Mouse (Mus musculus) MEL (cell line): ENCODE results near the gene Cpt1c. TPM values are rescaled to one million over a fixed set of nuclear protein-coding genes. Genes with fewer than 3 reads are reported as not detected.

Experiments
- DNase-seq: peaks from one replicate; pipeline ENCODE4 v3.0.0; 2011; ENCODE audit warnings: low read depth, low spot score
- H3K27ac ChIP-seq: 2 replicates; pipeline ENCODE4 v1.5.1; 2012; ENCODE audit warnings: low read depth, mild to moderate bottlenecking, control low read depth, low read length, moderate library complexity; ENCODE audit not compliant: control insufficient read depth
- H3K27me3 ChIP-seq, 2 experiments: fragments of 150-350 bp in 1 of 2; sonication (generic) in 1 of 2; 2 replicates each; pipeline ENCODE4 v1.6.1; 2012; ENCODE audit warnings: low read length in 2 of 2, mild to moderate bottlenecking in 2 of 2, improper control_type of control experiment in 1 of 2, moderate library complexity in 1 of 2; ENCODE audit not compliant: insufficient read depth in 2 of 2, control insufficient read depth in 1 of 2
- H3K36me3 ChIP-seq, 2 experiments: 2 replicates each; pipeline ENCODE4 v1.6.1; 2012 to 2014; ENCODE audit warnings: low read length in 2 of 2, improper control_type of control experiment in 1 of 2, inconsistent platforms in 1 of 2, mild to moderate bottlenecking in 1 of 2; ENCODE audit not compliant: insufficient read depth in 2 of 2, control insufficient read depth in 1 of 2
- H3K4me1 ChIP-seq, 2 experiments: fragments of 150-350 bp in 1 of 2; sonication (generic) in 1 of 2; 2 replicates each; pipeline ENCODE4 v1.6.1; 2012; ENCODE audit warnings: low read length in 2 of 2, improper control_type of control experiment in 1 of 2, mild to moderate bottlenecking in 1 of 2; ENCODE audit not compliant: insufficient read depth in 2 of 2, control insufficient read depth in 1 of 2
- H3K4me3 ChIP-seq, 2 experiments: fragments of 150-350 bp in 1 of 2; sonication (generic) in 1 of 2; 2 replicates each; pipeline ENCODE4 v1.5.1; 2012; ENCODE audit warnings: low read depth in 2 of 2, low read length in 2 of 2, mild to moderate bottlenecking in 2 of 2, moderate library complexity in 2 of 2, control low read depth in 1 of 2, improper control_type of control experiment in 1 of 2; ENCODE audit not compliant: control insufficient read depth in 1 of 2, insufficient read depth in 1 of 2
- H3K79me2 ChIP-seq: 2 replicates; pipeline ENCODE4 v1.6.1; 2012; ENCODE audit warnings: mild to moderate bottlenecking, low read length, moderate library complexity; ENCODE audit not compliant: control insufficient read depth, poor library complexity, insufficient read depth
- H3K9ac ChIP-seq: 2 replicates; pipeline ENCODE4 v1.6.1; 2012; ENCODE audit warnings: low read depth, mild to moderate bottlenecking, control low read depth, low read length, moderate library complexity; ENCODE audit not compliant: control insufficient read depth, poor library complexity, severe bottlenecking
- H3K9me3 ChIP-seq: fragments of 150-350 bp; sonication (generic); replicated peaks from 2 replicates; pipeline ENCODE4 v1.6.1; 2012; ENCODE audit warnings: mild to moderate bottlenecking, low read length, improper control_type of control experiment, moderate library complexity; ENCODE audit not compliant: insufficient read depth
- BHLHE40 ChIP-seq: IDR thresholded peaks from 2 replicates; pipeline ENCODE4 v1.6.1; 2012; ENCODE audit warnings: low read depth, mild to moderate bottlenecking, inconsistent platforms, low read length, improper control_type of control experiment, borderline replicate concordance
- CHD2 ChIP-seq: IDR thresholded peaks from 2 replicates; pipeline ENCODE4 v1.6.1; 2011; ENCODE audit warnings: low read length, improper control_type of control experiment
- CTCF ChIP-seq, 3 experiments: IDR thresholded peaks in 2 of 3; conservative IDR thresholded peaks in 1 of 3; 2 replicates each; pipeline ENCODE4 v1.5.1; 2011 to 2012; ENCODE audit warnings: low read length in 3 of 3, low read depth in 2 of 3, mild to moderate bottlenecking in 2 of 3, improper control_type of control experiment in 1 of 3, inconsistent platforms in 1 of 3, mixed read lengths in 1 of 3, moderate library complexity in 1 of 3; ENCODE audit not compliant: control insufficient read depth in 1 of 3, insufficient read depth in 1 of 3, poor library complexity in 1 of 3, severe bottlenecking in 1 of 3
- E2F4 ChIP-seq: IDR thresholded peaks from 2 replicates; pipeline ENCODE4 v1.6.1; 2011; ENCODE audit warnings: low read depth, low read length, improper control_type of control experiment, borderline replicate concordance
- ELF1 ChIP-seq: IDR thresholded peaks from 2 replicates; pipeline ENCODE4 v1.6.1; 2014; ENCODE audit warnings: low read depth, mild to moderate bottlenecking, inconsistent platforms, low read length, improper control_type of control experiment, moderate library complexity
- EP300 ChIP-seq, 2 experiments: IDR thresholded peaks; 2 replicates each; pipeline ENCODE4 v1.6.1; 2011; ENCODE audit warnings: improper control_type of control experiment in 2 of 2, low read length in 2 of 2, low read depth in 1 of 2, mild to moderate bottlenecking in 1 of 2
- ETS1 ChIP-seq: IDR thresholded peaks from 2 replicates; pipeline ENCODE4 v1.6.1; 2012; ENCODE audit warnings: low read depth, mild to moderate bottlenecking, inconsistent platforms, low read length, improper control_type of control experiment, moderate library complexity
- GABPA ChIP-seq: IDR thresholded peaks from 2 replicates; pipeline ENCODE4 v1.6.1; 2012; ENCODE audit warnings: low read depth, mild to moderate bottlenecking, inconsistent platforms, low read length, improper control_type of control experiment, moderate library complexity
- KAT2A ChIP-seq: conservative IDR thresholded peaks from 2 replicates; pipeline ENCODE4 v1.6.1; 2012; ENCODE audit warnings: low read depth, low read length, improper control_type of control experiment, inconsistent platforms
- MEF2A ChIP-seq: IDR thresholded peaks from 2 replicates; pipeline ENCODE4 v1.6.1; 2014; ENCODE audit warnings: low read depth, mild to moderate bottlenecking, inconsistent platforms, low read length, improper control_type of control experiment; ENCODE audit not compliant: poor library complexity, insufficient replicate concordance, severe bottlenecking; ENCODE audit errors: extremely low read depth
- MXI1 ChIP-seq: IDR thresholded peaks from 2 replicates; pipeline ENCODE4 v1.6.1; 2011; ENCODE audit warnings: mild to moderate bottlenecking, low read depth, low read length, improper control_type of control experiment
- MYB ChIP-seq: IDR thresholded peaks from 2 replicates; pipeline ENCODE4 v1.6.1; 2011; ENCODE audit warnings: mild to moderate bottlenecking, low read depth, low read length, improper control_type of control experiment
- MYC ChIP-seq: IDR thresholded peaks from 2 replicates; pipeline ENCODE4 v1.6.1; 2011; ENCODE audit warnings: low read depth, mild to moderate bottlenecking, low read length, improper control_type of control experiment, moderate library complexity
- POLR2AphosphoS2 ChIP-seq: IDR thresholded peaks from 2 replicates; pipeline ENCODE4 v1.6.1; 2011; ENCODE audit warnings: low read length, improper control_type of control experiment
- SIN3A ChIP-seq: IDR thresholded peaks from 2 replicates; pipeline ENCODE4 v1.6.1; 2012; ENCODE audit warnings: low read length, improper control_type of control experiment, inconsistent platforms
- TAL1 ChIP-seq: IDR thresholded peaks from 2 replicates; pipeline ENCODE4 v1.6.1; 2012; ENCODE audit warnings: mild to moderate bottlenecking, inconsistent platforms, low read length, moderate library complexity, mixed read lengths
- TBP ChIP-seq: IDR thresholded peaks from 2 replicates; pipeline ENCODE4 v1.8.0; 2011; ENCODE audit warnings: low read depth, low read length, improper control_type of control experiment
- TCF12 ChIP-seq: IDR thresholded peaks from 2 replicates; pipeline ENCODE4 v1.6.1; 2014; ENCODE audit warnings: low read depth, mild to moderate bottlenecking, inconsistent platforms, low read length, improper control_type of control experiment, moderate library complexity
- USF1 ChIP-seq: IDR thresholded peaks from 2 replicates; pipeline ENCODE4 v1.6.1; 2014; ENCODE audit warnings: low read depth, mild to moderate bottlenecking, inconsistent platforms, low read length, improper control_type of control experiment, moderate library complexity
- ZC3H11A ChIP-seq: IDR thresholded peaks from 2 replicates; pipeline ENCODE4 v1.6.1; 2012; ENCODE audit warnings: low read depth, mild to moderate bottlenecking, inconsistent platforms, low read length, improper control_type of control experiment
- ZKSCAN1 ChIP-seq: IDR thresholded peaks from 2 replicates; pipeline ENCODE4 v1.6.1; 2012; ENCODE audit warnings: low read depth, mild to moderate bottlenecking, inconsistent platforms, low read length, improper control_type of control experiment, moderate library complexity
- ZNF384 ChIP-seq: IDR thresholded peaks from 2 replicates; pipeline ENCODE4 v1.6.1; 2012; ENCODE audit warnings: low read depth, mild to moderate bottlenecking, inconsistent platforms, low read length, improper control_type of control experiment
- polyA plus RNA-seq, 2 experiments: library from polyadenylated mRNA; stranded (reverse) in 1 of 2; unstranded in 1 of 2; fragments of >175 nt in 1 of 2; fragments of >200 nt in 1 of 2; gene quantifications; 2 replicates each; pipeline versions ENCODE4 v1.2.1 to v1.2.4; 2012; ENCODE audit warnings: low replicate concordance in 2 of 2, low read depth in 1 of 2; ENCODE audit not compliant: insufficient read length in 2 of 2, insufficient read depth in 1 of 2, missing spikeins in 1 of 2
- total RNA-seq: library from RNA; depleted of rRNA; stranded (reverse); fragments of 300-350 nt; gene quantifications from 2 replicates; pipeline ENCODE4 v1.2.3, GENCODE M21; 2012

The Cpt1c gene
- total and polyA plus RNA-seq, 3 experiments: 0.35 to 0.81 TPM; not detected in 1

GRCm38 (mm10) chr7:45007846-45008245, 33.2 kb upstream of the Cpt1c start:
- no peak for DNase-seq
- TF ChIP-seq MYC (no peak), ETS1 (no peak), CTCF (IDR thresholded peaks at IDR 0.05 in 2 of 3, conservative IDR thresholded peaks at IDR 0.05 in 1 of 3; ENCODE audit: control insufficient read depth in 1 of 3, insufficient read depth in 1 of 3, low read depth in 2 of 3, low read length in 3 of 3, poor library complexity in 1 of 3, severe bottlenecking in 1 of 3) (no peak), ELF1 (no peak), SIN3A (no peak), USF1 (no peak), GABPA (no peak), ZKSCAN1 (no peak), EP300 (IDR thresholded peaks at IDR 0.05; ENCODE audit: low read depth in 1 of 2, low read length in 2 of 2) (no peak), ZNF384 (no peak), TAL1 (no peak)
- TF ChIP-seq, all 39 proteins: peak for 0
- Histone ChIP-seq H3K9me3 (no peaks in the 10 kb centered on the region), H3K36me3 (peaks cover 0 to 4% of the 10 kb centered on the region in 2 experiments; a peak in 2 of 4 replicates), H3K27ac (no peak overlapping the region), H3K79me2 (no peaks in the 10 kb centered on the region), H3K9ac (no peak overlapping the region), H3K27me3 (no peaks in the 10 kb centered on the region), H3K4me1 (peaks cover 0 to 1% of the 10 kb centered on the region in 2 experiments; a peak in 1 of 4 replicates), H3K4me3 (no peak overlapping the region)

DNA sequence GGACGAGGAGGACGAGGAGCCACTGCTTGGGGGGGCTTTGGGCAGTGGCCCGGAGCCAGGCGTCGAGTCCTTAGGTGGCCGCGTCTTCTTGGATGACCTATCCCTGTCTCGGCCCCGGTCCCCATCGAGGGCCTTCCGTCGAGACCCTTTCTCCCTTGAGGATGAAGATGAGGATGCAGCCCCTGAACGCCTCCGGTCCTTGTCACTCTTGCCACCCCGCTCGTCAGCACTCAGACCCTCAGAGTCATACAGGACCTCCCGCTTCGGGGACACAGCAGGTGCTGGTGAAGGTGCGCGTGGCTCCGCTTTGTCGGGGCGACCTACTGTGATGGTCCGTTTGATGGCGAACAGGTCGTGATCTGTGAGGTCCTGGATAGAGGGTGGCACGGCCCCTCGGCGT, 32.5 kb upstream of the Cpt1c start:
- Histone ChIP-seq H3K27ac (no peak overlapping the region), H3K4me1 (no peaks in the 10 kb centered on the region), H3K9me3 (no peaks in the 10 kb centered on the region), H3K27me3 (no peaks in the 10 kb centered on the region), H3K36me3 (peaks cover 0 to 4% of the 10 kb centered on the region in 2 experiments; a peak in 2 of 4 replicates), H3K4me3 (no peak overlapping the region), H3K79me2 (no peaks in the 10 kb centered on the region), H3K9ac (no peak overlapping the region)
- DNase-seq: no peak
- TF ChIP-seq TAL1 (no peak), MXI1 (no peak), E2F4 (no peak), CHD2 (no peak), EP300 (IDR thresholded peaks at IDR 0.05; ENCODE audit: low read depth in 1 of 2, low read length in 2 of 2) (no peak), BHLHE40 (no peak), ZKSCAN1 (no peak), SIN3A (no peak), POLR2AphosphoS2 (no peak), MEF2A (no peak), TBP (no peak), ZC3H11A (no peak), TCF12 (no peak), USF1 (no peak), ZNF384 (no peak), MYB (no peak), KAT2A (no peak)
